ENCODE assay signal across 18 mouse cellular contexts in genomic region chr7:126430167-126430566, GRCm38 (mm10). TPM values are rescaled to one million over a fixed set of nuclear protein-coding genes. Genes with fewer than 3 reads are reported as not detected.
A peak's percentile ranks its signal among the peaks of the same experiment; 100 is the strongest.
DNase-seq lines count a peak whose midpoint lies in the region; ATAC-seq and TF ChIP-seq lines count a peak whose summit lies in the region.
"Had no signal": no experiment of that assay in that cellular context is flagged by ENCODE, and none has a peak within 500 bp of the region (broad histone marks: within the 10 kb centered on the region; RNA-seq: fewer than 3 reads in every experiment).

No protein-coding gene starts in this region.

- H3K4me1 ChIP-seq in hindbrain, embryonic 13.5 days (replicated peaks) = peaks cover 21% of the 10 kb centered on the region
- H3K4me1 ChIP-seq in hindbrain, postnatal 0 days (ENCODE audit: insufficient read depth, low read length) = no peaks in the 10 kb centered on the region
- peaks cover 8% of the 10 kb centered on the region for H3K4me1 ChIP-seq in brown adipose tissue, adult 24 weeks (ENCODE audit: control insufficient read depth, insufficient read depth, insufficient read length, low read length)
- peaks cover 28% of the 10 kb centered on the region for H3K4me1 ChIP-seq in liver, embryonic 13.5 days (replicated peaks)

- TF ChIP-seq CTCF in hindbrain, postnatal 0 days (IDR thresholded peaks at IDR 0.05; ENCODE audit: low read depth) = no peak

- H3K4me3 ChIP-seq in hindbrain, embryonic 13.5 days = no peak overlapping the region
- H3K4me3 ChIP-seq in hindbrain, postnatal 0 days (ENCODE audit: low read length) = no peak overlapping the region
- 0 out of 2 replicates have a peak overlapping the region, but pooled peaks have one; percentile 91 for H3K4me3 ChIP-seq in brown adipose tissue, adult 24 weeks (ENCODE audit: insufficient read depth, low read depth, low read length)
- no peak overlapping the region for H3K4me3 ChIP-seq in liver, embryonic 13.5 days (replicated peaks)

- peaks cover 20% of the 10 kb centered on the region for H3K36me3 ChIP-seq in hindbrain, embryonic 13.5 days
- no peaks in the 10 kb centered on the region for H3K36me3 ChIP-seq in hindbrain, postnatal 0 days (ENCODE audit: insufficient read depth, low read length)
- 0 out of 2 replicates have a peak, but pooled peaks cover 5% of the 10 kb centered on the region for H3K36me3 ChIP-seq in liver, embryonic 13.5 days

- no peaks in the 10 kb centered on the region for H3K27me3 ChIP-seq in hindbrain, embryonic 13.5 days
- no peaks in the 10 kb centered on the region for H3K27me3 ChIP-seq in hindbrain, postnatal 0 days (ENCODE audit: insufficient read depth, low read length)
- H3K27me3 ChIP-seq in liver, embryonic 13.5 days = no peaks in the 10 kb centered on the region
- H3K27me3 ChIP-seq: midbrain, embryonic 15.5 days had no signal

- DNase-seq in adrenal gland, postnatal 36 days = peak; percentile 16 to 20
- no peak for DNase-seq in adrenal gland, postnatal 25 days
- DNase-seq in hindbrain, postnatal 0 days (ENCODE audit: low spot score) = no peak
- DNase-seq in liver, embryonic 13.5 days = no peak
- no peak for DNase-seq in gastrocnemius, postnatal 10 days
- DNase-seq: adrenal gland, adult 8-10 months; kidney, adult 9 months; lung, postnatal 36 days; right cerebral cortex, postnatal 14 days; thymus, postnatal 36 days had no signal

- H3K4me2 ChIP-seq in hindbrain, embryonic 13.5 days = no peak overlapping the region
- no peak overlapping the region for H3K4me2 ChIP-seq in hindbrain, postnatal 0 days (ENCODE audit: low read depth, low read length)
- H3K4me2 ChIP-seq in liver, embryonic 13.5 days = peak overlapping the region; percentile 96

- peak overlapping the region; percentile 81; the same call in 1 of the 2 replicates for H3K9ac ChIP-seq in hindbrain, embryonic 13.5 days
- no peak overlapping the region for H3K9ac ChIP-seq in hindbrain, postnatal 0 days (replicated peaks; ENCODE audit: low read length)
- H3K9ac ChIP-seq in liver, embryonic 13.5 days = no peak overlapping the region
- H3K9ac ChIP-seq: liver, embryonic 14.5 days had no signal

- peaks cover 3% of the 10 kb centered on the region; the same call in 1 of the 2 replicates for H3K9me3 ChIP-seq in hindbrain, embryonic 13.5 days
- no peaks in the 10 kb centered on the region for H3K9me3 ChIP-seq in hindbrain, postnatal 0 days (ENCODE audit: low read length)
- H3K9me3 ChIP-seq in liver, embryonic 13.5 days (replicated peaks) = no peaks in the 10 kb centered on the region
- H3K9me3 ChIP-seq: midbrain, embryonic 15.5 days had no signal

- H3K27ac ChIP-seq in hindbrain, embryonic 13.5 days = no peak overlapping the region
- H3K27ac ChIP-seq in hindbrain, postnatal 0 days = no peak overlapping the region
- H3K27ac ChIP-seq in brown adipose tissue, adult 24 weeks (replicated peaks; ENCODE audit: low read depth, low read length) = no peak overlapping the region
- H3K27ac ChIP-seq in liver, embryonic 13.5 days = no peak overlapping the region
- H3K27ac ChIP-seq: liver, embryonic 14.5 days; midbrain, embryonic 15.5 days had no signal

- ATAC-seq in hindbrain, embryonic 13.5 days (ENCODE audit: low FRiP score) = no peak
- no peak for ATAC-seq in hindbrain, postnatal 0 days
- ATAC-seq in liver, embryonic 13.5 days (ENCODE audit: low read depth) = no peak
- ATAC-seq in CD4-positive, CD25-positive, alpha-beta regulatory T cell, adult 4 months = no peak

RNA-seq across cellular contexts. Expression of gene Rabep2, which starts 1.6 kb away (rescaled TPM):
- total RNA-seq in adrenal gland, postnatal 36 days (2021) = 10 to 100 TPM; 48.4 to 72.8 TPM
- total RNA-seq in adrenal gland, postnatal 25 days (2021) = 58.2 and 82.6 TPM in 2 replicates
- 24.3 and 26.8 TPM in 2 replicates for polyA plus RNA-seq in hindbrain, embryonic 13.5 days (2015; fragmentation: Nextera tagmentation; extraction: Ambion mirVana)
- 22.2 and 22.5 TPM in 2 replicates for total RNA-seq in hindbrain, postnatal 0 days (2014; rRNA removed)
- polyA plus RNA-seq in hindbrain, postnatal 0 days (2015; fragmentation: Nextera tagmentation; extraction: Ambion mirVana) = 19.2 TPM in 2 replicates
- polyA plus RNA-seq in brown adipose tissue, adult 24 weeks (2012; ENCODE audit: insufficient read depth, insufficient read length, missing spikeins) = 2.9 and 6.4 TPM in 2 replicates
- polyA plus RNA-seq in liver, embryonic 13.5 days (2015; fragmentation: Nextera tagmentation; extraction: Ambion mirVana) = 5.8 and 6.1 TPM in 2 replicates
- 10 to 100 TPM; 31.9 to 68.2 TPM for polyA plus RNA-seq in CD4-positive, CD25-positive, alpha-beta regulatory T cell, adult 4 months (2017; shearing (Covaris generic))
- 10 to 100 TPM; 11.4 to 15.2 TPM for total RNA-seq in gastrocnemius, postnatal 10 days (2021)

RNA-seq across cellular contexts. Expression of gene Cd19, which starts 15.5 kb away (rescaled TPM):
- total RNA-seq in adrenal gland, postnatal 36 days (2021) = under 1 TPM in 1 of 2 experiments, not detected in 1; 0.82 TPM
- 0.67 and 1.9 TPM in 2 replicates for total RNA-seq in adrenal gland, postnatal 25 days (2021)
- 0.06 TPM in 1 of 2 replicates, not detected in the other for polyA plus RNA-seq in hindbrain, embryonic 13.5 days (2015; fragmentation: Nextera tagmentation; extraction: Ambion mirVana)
- 0.16 TPM in 1 of 2 replicates, not detected in the other for total RNA-seq in hindbrain, postnatal 0 days (2014; rRNA removed)
- 0.05 TPM in 1 of 2 replicates, not detected in the other for polyA plus RNA-seq in hindbrain, postnatal 0 days (2015; fragmentation: Nextera tagmentation; extraction: Ambion mirVana)
- polyA plus RNA-seq in brown adipose tissue, adult 24 weeks (2012; ENCODE audit: insufficient read depth, insufficient read length, missing spikeins) = 2.4 TPM in 1 of 2 replicates, not detected in the other
- polyA plus RNA-seq in liver, embryonic 13.5 days (2015; fragmentation: Nextera tagmentation; extraction: Ambion mirVana) = 0.14 and 0.23 TPM in 2 replicates
- 10 to 100 TPM in 1 of 2 experiments, not detected in 1; 16.9 TPM for polyA plus RNA-seq in CD4-positive, CD25-positive, alpha-beta regulatory T cell, adult 4 months (2017; shearing (Covaris generic))
- total RNA-seq in gastrocnemius, postnatal 10 days (2021) = under 1 TPM; 0.35 to 0.72 TPM
- total RNA-seq: gastrocnemius, adult 8-10 months; left cerebral cortex, adult 18-20 months had no signal
- polyA plus RNA-seq: forebrain, embryonic 16.5 days; midbrain, embryonic 15.5 days had no signal

RNA-seq across cellular contexts. Expression of gene Atp2a1, which starts 32.7 kb away (rescaled TPM):
- total RNA-seq in adrenal gland, postnatal 36 days (2021) = under 1 TPM in 1 of 2 experiments, not detected in 1; 0.33 TPM
- total RNA-seq in adrenal gland, postnatal 25 days (2021) = not detected in 2 replicates
- 1.5 and 4.1 TPM in 2 replicates for polyA plus RNA-seq in hindbrain, embryonic 13.5 days (2015; fragmentation: Nextera tagmentation; extraction: Ambion mirVana)
- 0.99 and 5.4 TPM in 2 replicates for total RNA-seq in hindbrain, postnatal 0 days (2014; rRNA removed)
- 0.40 and 0.68 TPM in 2 replicates for polyA plus RNA-seq in hindbrain, postnatal 0 days (2015; fragmentation: Nextera tagmentation; extraction: Ambion mirVana)
- polyA plus RNA-seq in brown adipose tissue, adult 24 weeks (2012; ENCODE audit: insufficient read depth, insufficient read length, missing spikeins) = 236 and 316 TPM in 2 replicates
- polyA plus RNA-seq in liver, embryonic 13.5 days (2015; fragmentation: Nextera tagmentation; extraction: Ambion mirVana) = 1.1 and 2.4 TPM in 2 replicates
- polyA plus RNA-seq in CD4-positive, CD25-positive, alpha-beta regulatory T cell, adult 4 months (2017; shearing (Covaris generic)) = under 1 TPM; 0.18 to 0.38 TPM
- over 10,000 TPM; 11,325 to 12,607 TPM for total RNA-seq in gastrocnemius, postnatal 10 days (2021)

RNA-seq across cellular contexts. Expression of gene Nfatc2ip, which starts 33.6 kb away (rescaled TPM):
- total RNA-seq in adrenal gland, postnatal 36 days (2021) = 1 to 10 TPM; 6.5 TPM
- total RNA-seq in adrenal gland, postnatal 25 days (2021) = 8.6 and 8.7 TPM in 2 replicates
- polyA plus RNA-seq in hindbrain, embryonic 13.5 days (2015; fragmentation: Nextera tagmentation; extraction: Ambion mirVana) = 3.1 and 3.2 TPM in 2 replicates
- 6.1 and 6.4 TPM in 2 replicates for total RNA-seq in hindbrain, postnatal 0 days (2014; rRNA removed)
- 2.9 and 3.0 TPM in 2 replicates for polyA plus RNA-seq in hindbrain, postnatal 0 days (2015; fragmentation: Nextera tagmentation; extraction: Ambion mirVana)
- polyA plus RNA-seq in brown adipose tissue, adult 24 weeks (2012; ENCODE audit: insufficient read depth, insufficient read length, missing spikeins) = 1.2 and 2.5 TPM in 2 replicates
- polyA plus RNA-seq in liver, embryonic 13.5 days (2015; fragmentation: Nextera tagmentation; extraction: Ambion mirVana) = 2.6 and 3.0 TPM in 2 replicates
- 1 to 10 TPM; 2.6 to 2.8 TPM for polyA plus RNA-seq in CD4-positive, CD25-positive, alpha-beta regulatory T cell, adult 4 months (2017; shearing (Covaris generic))
- total RNA-seq in gastrocnemius, postnatal 10 days (2021) = 1 to 10 TPM; 3.1 to 3.2 TPM

RNA-seq across cellular contexts. Expression of gene Sh2b1, which starts 45.1 kb away (rescaled TPM):
- 10 to 100 TPM; 55.3 to 59.5 TPM for total RNA-seq in adrenal gland, postnatal 36 days (2021)
- 60.4 and 63.6 TPM in 2 replicates for total RNA-seq in adrenal gland, postnatal 25 days (2021)
- 63.7 and 64.5 TPM in 2 replicates for polyA plus RNA-seq in hindbrain, embryonic 13.5 days (2015; fragmentation: Nextera tagmentation; extraction: Ambion mirVana)
- 34.1 and 41.1 TPM in 2 replicates for total RNA-seq in hindbrain, postnatal 0 days (2014; rRNA removed)
- polyA plus RNA-seq in hindbrain, postnatal 0 days (2015; fragmentation: Nextera tagmentation; extraction: Ambion mirVana) = 50.4 and 54.5 TPM in 2 replicates
- polyA plus RNA-seq in brown adipose tissue, adult 24 weeks (2012; ENCODE audit: insufficient read depth, insufficient read length, missing spikeins) = 34.7 and 38.2 TPM in 2 replicates
- polyA plus RNA-seq in liver, embryonic 13.5 days (2015; fragmentation: Nextera tagmentation; extraction: Ambion mirVana) = 11.2 and 12.9 TPM in 2 replicates
- polyA plus RNA-seq in CD4-positive, CD25-positive, alpha-beta regulatory T cell, adult 4 months (2017; shearing (Covaris generic)) = 10 to 100 TPM; 11.5 to 13.1 TPM
- 10 to 100 TPM; 52.0 to 53.7 TPM for total RNA-seq in gastrocnemius, postnatal 10 days (2021)

Comparison
In these comparisons a context has a peak if more than half of its experiments do, and no peak if none do; other contexts are left out.
1. DNase-seq: peak in adrenal gland, postnatal 36 days (2 of 2); none in adrenal gland, postnatal 25 days (single experiment), hindbrain, postnatal 0 days (single experiment), liver, embryonic 13.5 days (single experiment) and gastrocnemius, postnatal 10 days (single experiment).
2. RNA of gene Atp2a1, which starts 32.7 kb away (polyA plus RNA-seq): 236 to 316 TPM in brown adipose tissue, adult 24 weeks; 1.5 to 4.1 TPM in hindbrain, embryonic 13.5 days, 1.1 to 2.4 TPM in liver, embryonic 13.5 days, 0.40 to 0.68 TPM in hindbrain, postnatal 0 days and 0.18 to 0.38 TPM in CD4-positive, CD25-positive, alpha-beta regulatory T cell, adult 4 months; every median in the first group is over 10 times any median in the second.